Mouse (Mus musculus) liver, embryonic 14.5 days (tissue): ENCODE measurements around the gene Fcgrt. TPM values are rescaled to one million over a fixed set of nuclear protein-coding genes. Genes with fewer than 3 reads are reported as not detected.
A peak's percentile ranks its signal among the peaks of the same experiment; 100 is the strongest.

ENCODE experiments used
- ATAC-seq: fragments of 200-750 bp; cut with Nextera tagmentation; 2 replicates; pipeline ENCODE4 v1.8.0; 2017; ENCODE audit warnings: moderate number of reproducible peaks, mild to moderate bottlenecking, moderate library complexity; ENCODE audit not compliant: insufficient read depth
- DNase-seq, 3 experiments: peaks; one replicate each; pipeline ENCODE4 v3.0.0-alpha.2; 2012 to 2013; ENCODE audit warnings: low read depth in 3 of 3, low spot score in 3 of 3
- H3K27ac ChIP-seq: fragments of 300-500 bp; sonication (generic); 2 replicates; pipeline ENCODE4 v1.5.1; 2014; ENCODE audit warnings: moderate library complexity, mild to moderate bottlenecking, control low read depth, inconsistent platforms
- H3K27me3 ChIP-seq: fragments of 300-500 bp; sonication (generic); 2 replicates; pipeline ENCODE4 v1.6.1; 2014; ENCODE audit warnings: mild to moderate bottlenecking, low read length, moderate library complexity; ENCODE audit not compliant: control insufficient read depth, insufficient read depth
- H3K36me3 ChIP-seq: fragments of 300-500 bp; sonication (generic); replicated peaks from 2 replicates; pipeline ENCODE4 v1.6.1; 2014; ENCODE audit warnings: low read depth; ENCODE audit not compliant: control insufficient read depth, insufficient read depth
- H3K4me1 ChIP-seq, 2 experiments: fragments of 200-500 bp in 1 of 2; fragments of 300-500 bp in 1 of 2; sonication (generic) in 1 of 2; replicated peaks; 2 replicates each; pipeline ENCODE4 v1.6.1; 2012 to 2014; ENCODE audit warnings: antibody characterized with exemption in 1 of 2, inconsistent platforms in 1 of 2, low read length in 1 of 2; ENCODE audit not compliant: control insufficient read depth in 2 of 2, insufficient read depth in 2 of 2
- H3K4me2 ChIP-seq: fragments of 300-500 bp; sonication (generic); 2 replicates; pipeline ENCODE4 v1.6.1; 2014; ENCODE audit warnings: low read depth, mild to moderate bottlenecking, control low read depth, moderate library complexity
- H3K4me3 ChIP-seq, 2 experiments: fragments of 200-500 bp in 1 of 2; fragments of 300-500 bp in 1 of 2; sonication (generic) in 1 of 2; 2 replicates each; pipeline ENCODE4 v1.5.1; 2012 to 2014; ENCODE audit warnings: low read depth in 2 of 2, low read length in 2 of 2, mild to moderate bottlenecking in 2 of 2, control low read depth in 1 of 2, inconsistent platforms in 1 of 2, moderate library complexity in 1 of 2; ENCODE audit not compliant: insufficient read depth in 1 of 2
- H3K9ac ChIP-seq: fragments of 300-500 bp; sonication (generic); replicated peaks from 2 replicates; pipeline ENCODE4 v1.6.1; 2014; ENCODE audit warnings: mild to moderate bottlenecking, control low read depth, moderate library complexity
- H3K9me3 ChIP-seq: fragments of 300-500 bp; sonication (generic); 2 replicates; pipeline ENCODE4 v1.6.1; 2016; ENCODE audit warnings: low read length, mixed read lengths; ENCODE audit not compliant: control insufficient read depth
- CTCF ChIP-seq: IDR thresholded peaks from 2 replicates; pipeline ENCODE4 v1.5.1; 2016; ENCODE audit warnings: antibody characterized with exemption, low read depth, control low read depth
- EP300 ChIP-seq: IDR thresholded peaks from 2 replicates; pipeline ENCODE4 v1.6.1; 2016; ENCODE audit warnings: antibody characterized with exemption, low read depth
- WGBS: fragments of 180-500 bp; shearing (Covaris S2); extraction: QIAGEN DNeasy Blood & Tissue Kit; methylation state at CpG from one replicate; pipeline ENCODE4 v1.1.7; 2014; ENCODE audit not compliant: insufficient replicate concordance; 5-methylcytosine and 5-hydroxymethylcytosine counted together
- polyA plus RNA-seq, 2 experiments: library from polyadenylated mRNA; depleted of rRNA in 1 of 2; stranded (reverse) in 1 of 2; unstranded in 1 of 2; fragments of >200 nt; fragmentation: Nextera tagmentation in 1 of 2; extraction: Ambion mirVana in 1 of 2; gene quantifications; 2 replicates each; pipeline versions ENCODE4 v1.2.1 to v1.2.3; 2012 to 2014

Fcgrt gene
- polyA plus RNA-seq, 2 experiments, result 14.9 to 35.5 TPM

DNA sequence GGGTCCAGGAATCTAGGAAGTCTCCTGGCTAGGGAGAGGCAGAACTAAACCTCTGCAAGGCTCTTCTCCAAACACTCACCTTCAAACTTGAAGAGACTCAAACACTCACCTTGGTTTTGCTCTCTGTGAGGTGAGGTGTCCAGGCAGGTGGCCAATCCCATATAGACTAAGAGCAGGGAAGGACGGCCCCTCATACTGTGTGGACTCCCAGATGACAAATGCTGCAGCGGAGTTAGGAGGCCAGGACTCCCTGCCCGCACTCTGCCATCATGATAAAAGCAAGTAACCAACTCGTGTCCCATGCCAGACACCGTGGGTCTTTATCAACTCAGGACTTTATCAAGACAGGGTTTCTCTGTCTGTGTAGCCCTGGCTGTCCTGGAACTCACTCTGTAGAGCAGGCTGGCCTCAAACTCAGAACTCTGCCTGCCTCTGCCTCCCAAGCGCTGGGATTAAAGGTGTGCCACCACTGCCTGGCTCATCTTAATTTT is 43.0 kb downstream of the Fcgrt start:
- DNase-seq, result no peak
- no peaks in the 10 kb centered on the region for H3K9me3 ChIP-seq
- H3K4me3 ChIP-seq, result no peak overlapping the region
- no peak for ATAC-seq
- no peak overlapping the region; the same call in 1 of the 2 replicates for H3K9ac ChIP-seq
- TF ChIP-seq CTCF (no peak), EP300 (no peak)
- H3K27ac ChIP-seq, result no peak overlapping the region
- peaks cover 14 to 17% of the 10 kb centered on the region in 2 experiments for H3K4me1 ChIP-seq
- H3K4me2 ChIP-seq, result no peak overlapping the region
- H3K36me3 ChIP-seq, result no peaks in the 10 kb centered on the region
- 50% methylated on average over 6 of the region's 6 CpGs for WGBS
- no peaks in the 10 kb centered on the region for H3K27me3 ChIP-seq

GRCm38 (mm10) chr7:45058607-45059571 is 44.8 kb downstream of the Fcgrt start:
- peaks cover 16 to 19% of the 10 kb centered on the region in 2 experiments for H3K4me1 ChIP-seq
- no peak for DNase-seq
- 61% methylated on average over 10 of the region's 10 CpGs for WGBS
- ATAC-seq, result no peak
- H3K27ac ChIP-seq, result no peak overlapping the region
- no peaks in the 10 kb centered on the region for H3K27me3 ChIP-seq
- H3K36me3 ChIP-seq, result no peaks in the 10 kb centered on the region
- H3K4me2 ChIP-seq, result no peak overlapping the region
- no peaks in the 10 kb centered on the region for H3K9me3 ChIP-seq
- H3K9ac ChIP-seq, result no peak overlapping the region
- TF ChIP-seq EP300 (no peak), CTCF (no peak)
- no peak overlapping the region for H3K4me3 ChIP-seq

DNA sequence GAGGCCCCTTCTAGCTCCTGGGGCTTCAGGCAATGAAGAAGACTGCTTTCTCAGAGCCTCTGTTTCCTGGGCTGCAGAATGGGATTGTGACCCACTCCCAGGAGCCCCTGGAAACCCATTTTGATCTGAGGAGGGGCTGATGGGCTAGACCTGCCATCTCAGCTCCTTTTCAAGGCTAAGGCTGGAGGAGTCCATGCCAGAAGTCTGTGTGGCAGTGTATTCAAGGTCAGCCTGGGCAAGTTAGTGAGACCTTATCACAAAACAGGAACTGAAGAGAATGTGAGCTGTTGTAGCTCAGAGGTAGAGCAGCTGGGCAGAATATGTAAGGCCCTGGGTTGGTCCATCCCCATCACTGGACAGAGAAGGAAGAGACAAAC is 46.7 kb downstream of the Fcgrt start:
- no peaks in the 10 kb centered on the region for H3K36me3 ChIP-seq
- no peak overlapping the region for H3K27ac ChIP-seq
- DNase-seq (no peak), ATAC-seq (no peak)
- H3K4me2 ChIP-seq, result no peak overlapping the region
- H3K9ac ChIP-seq, result no peak overlapping the region
- no peak overlapping the region for H3K4me3 ChIP-seq
- H3K9me3 ChIP-seq, result no peaks in the 10 kb centered on the region
- H3K4me1 ChIP-seq, result peaks cover 12 to 15% of the 10 kb centered on the region in 2 experiments
- TF ChIP-seq CTCF, result no peak
- TF ChIP-seq EP300, result no peak
- H3K27me3 ChIP-seq, result no peaks in the 10 kb centered on the region

GRCm38 (mm10) chr7:45056329-45056971 is 47.2 kb downstream of the Fcgrt start:
- Histone ChIP-seq H3K4me1 (peaks cover 11 to 18% of the 10 kb centered on the region in 2 experiments), H3K36me3 (no peaks in the 10 kb centered on the region), H3K9me3 (no peaks in the 10 kb centered on the region), H3K27me3 (no peaks in the 10 kb centered on the region), H3K27ac (no peak overlapping the region), H3K4me3 (no peak overlapping the region), H3K9ac (no peak overlapping the region), H3K4me2 (no peak overlapping the region)
- no peak for TF ChIP-seq CTCF
- no peak for TF ChIP-seq EP300
- DNase-seq (no peak), ATAC-seq (no peak)
- 62% methylated on average over 14 of the region's 14 CpGs for WGBS

- no peaks in the 10 kb centered on the region for H3K9me3 ChIP-seq
- H3K27me3 ChIP-seq, result no peaks in the 10 kb centered on the region
- WGBS, result 1% methylated on average over 33 of the region's 33 CpGs
- peak overlapping the region; percentile 58 for H3K27ac ChIP-seq
- H3K4me2 ChIP-seq, result peak overlapping the region; percentile 84
- peak overlapping the region; percentile 74 for H3K9ac ChIP-seq
- H3K4me1 ChIP-seq, result peaks cover 14% of the 10 kb centered on the region in 2 experiments
- H3K4me3 ChIP-seq, result peak overlapping the region; percentile 53 to 68
- DNase-seq (peak; percentile 91 to 94 (median 93)), ATAC-seq (peak; percentile 92)
- H3K36me3 ChIP-seq, result peaks cover 6% of the 10 kb centered on the region; the same call in 1 of the 2 replicates
- TF ChIP-seq EP300, result no peak
- TF ChIP-seq CTCF, result no peak
Observed at GRCm38 (mm10) chr7:45053931-45054510, 49.6 kb downstream of the Fcgrt start.
